Mouse (Mus musculus) embryonic stem cell, embryonic (primary cell): Measurements from ENCODE around the gene Vmn1r220.
"Not testable (repeated sequence)": the region's sequence is repeated elsewhere in the genome, so short reads cannot be mapped to it uniquely, and the experiment has no call there.

Source experiments
- CTCF ChIA-PET, 4 experiments: fragments of 300-600 bp in 2 of 4; fragments of 350-600 bp in 2 of 4; sonication (Branson Sonifier 250); formaldehyde crosslinking; loops; one replicate each; lab custom pipeline; 2022; ENCODE audit warnings: inconsistent platforms in 2 of 4; lab: Charles Lee
- POLR2A ChIA-PET, 4 experiments: fragments of 300-600 bp in 2 of 4; fragments of 350-600 bp in 2 of 4; sonication (Branson Sonifier 250); formaldehyde crosslinking; loops; one replicate each; lab custom pipeline; 2022; ENCODE audit warnings: antibody characterized with exemption in 4 of 4, inconsistent platforms in 1 of 4; lab: Charles Lee

Gene Vmn1r220

GRCm38 (mm10) chr13:23187875-23188274 lies at the start of gene Vmn1r220:
Gene Vmn1r220 (minus strand): TSS chr13:23187975.
- ChIA-PET POLR2A (no interaction called here), CTCF (no interaction called here)

GRCm38 (mm10) chr13:23235847-23236246 lies 48.1 kb upstream of the Vmn1r220 start, which contains the start of gene Vmn1r222:
Gene Vmn1r222 (minus strand): TSS chr13:23235947.
- CTCF ChIA-PET, POLR2A ChIA-PET: not testable (repeated sequence)

- POLR2A ChIA-PET, CTCF ChIA-PET: not testable (repeated sequence)
Observed at GRCm38 (mm10) chr13:23213827-23214226, 26.1 kb upstream of the Vmn1r220 start, which contains the start of gene Vmn1r221. Gene Vmn1r221 (plus strand): TSS chr13:23214127.

- POLR2A ChIA-PET: not testable (repeated sequence)
Observed at GRCm38 (mm10) chr13:23203885-23204284, 16.1 kb upstream of the Vmn1r220 start.

GRCm38 (mm10) chr13:23166471-23166870 lies 21.3 kb downstream of the Vmn1r220 start:
- POLR2A ChIA-PET, CTCF ChIA-PET: not testable (repeated sequence)

More at GRCm38 (mm10) chr13:23203885-23204284, 16.1 kb upstream of the Vmn1r220 start:
- CTCF ChIA-PET: not testable (repeated sequence)

GRCm38 (mm10) chr13:23159012-23159411 lies 28.8 kb downstream of the Vmn1r220 start, which contains the start of gene Vmn1r219:
Gene Vmn1r219 (plus strand): TSS chr13:23159312.
- POLR2A ChIA-PET: interaction anchor here in 1 of 4 experiments (0.6 to 1.1 kb wide), 2 partner anchors 8 to 242 kb away, joined by 3 read pairs; no protein-coding TSS in a partner anchor
- CTCF ChIA-PET: no interaction called here

GRCm38 (mm10) chr13:23157848-23158247 lies 29.9 kb downstream of the Vmn1r220 start:
- POLR2A ChIA-PET: interaction anchor here in 1 of 4 experiments (1.1 kb wide), 1 partner anchor 244 kb away, joined by 3 read pairs; no protein-coding TSS in a partner anchor
- CTCF ChIA-PET: no interaction called here

GRCm38 (mm10) chr13:23138880-23139279 lies 48.9 kb downstream of the Vmn1r220 start:
- ChIA-PET CTCF (no interaction called here), POLR2A (no interaction called here)

- CTCF ChIA-PET: no interaction called here
Observed at GRCm38 (mm10) chr13:23133501-23133900, 54.3 kb downstream of the Vmn1r220 start.

GRCm38 (mm10) chr13:23133099-23133498 lies 54.7 kb downstream of the Vmn1r220 start, which contains the start of gene Vmn1r218:
Gene Vmn1r218 (plus strand): TSS chr13:23133155.
- CTCF ChIA-PET: no interaction called here

More at GRCm38 (mm10) chr13:23133501-23133900, 54.3 kb downstream of the Vmn1r220 start:
- POLR2A ChIA-PET: no interaction called here

More at GRCm38 (mm10) chr13:23133099-23133498, 54.7 kb downstream of the Vmn1r220 start, which contains the start of gene Vmn1r218:
- POLR2A ChIA-PET: no interaction called here
